Mouse (Mus musculus) C2C12 (cell line): ENCODE results near the gene Polr2c.

ENCODE experiments used
- CEBPB ChIP-seq: IDR thresholded peaks from one replicate; pipeline ENCODE4 v1.6.1; 2011; ENCODE audit warnings: low read depth, mild to moderate bottlenecking, control low read depth, moderate library complexity
- CTCF ChIP-seq: IDR thresholded peaks from one replicate; pipeline ENCODE4 v1.5.1; 2011; ENCODE audit not compliant: control insufficient read depth, insufficient read depth, insufficient read length
- FOSL1 ChIP-seq: IDR thresholded peaks from one replicate; pipeline ENCODE4 v1.8.0; 2011; ENCODE audit warnings: mild to moderate bottlenecking, low read length; ENCODE audit not compliant: poor library complexity, insufficient read depth, severe bottlenecking
- MAX ChIP-seq: IDR thresholded peaks from one replicate; pipeline ENCODE4 v1.6.1; 2011; ENCODE audit warnings: mild to moderate bottlenecking, control low read depth
- MYOD1 ChIP-seq: IDR thresholded peaks from one replicate; pipeline ENCODE4 v1.6.1; 2011; ENCODE audit warnings: low read depth; ENCODE audit not compliant: control insufficient read depth, insufficient read length
- MYOG ChIP-seq: IDR thresholded peaks from one replicate; pipeline ENCODE4 v1.6.1; 2011; ENCODE audit not compliant: control insufficient read depth, insufficient read length; ENCODE audit errors: extremely low read depth
- USF1 ChIP-seq: IDR thresholded peaks from one replicate; pipeline ENCODE4 v1.6.1; 2011; ENCODE audit warnings: low read depth, mild to moderate bottlenecking, control low read depth, moderate library complexity

- TF ChIP-seq CTCF: no peak
- TF ChIP-seq MYOD1: no peak
- TF ChIP-seq USF1: no peak
- TF ChIP-seq MAX: no peak
- no peak for TF ChIP-seq MYOG
- no peak for TF ChIP-seq CEBPB
- TF ChIP-seq FOSL1: no peak
These were observed 55.9 kb downstream of the Polr2c start for GRCm38 (mm10) chr8:94913061-94913660.
